Mouse (Mus musculus) forebrain, embryonic 14.5 days (tissue): Measurements from ENCODE around the gene Elob. TPM values are rescaled to one million over a fixed set of nuclear protein-coding genes. Genes with fewer than 3 reads are reported as not detected.

ENCODE experiments used
- ATAC-seq: fragments of 200-750 bp; cut with Nextera tagmentation; 2 replicates; pipeline ENCODE4 v1.8.0; 2017; ENCODE audit warnings: mild to moderate bottlenecking, moderate library complexity
- DNase-seq: peaks from one replicate; pipeline ENCODE4 v3.0.0-alpha.2; 2015; ENCODE audit warnings: low spot score
- H3K27ac ChIP-seq: fragments of 300-500 bp; sonication (generic); 2 replicates; pipeline ENCODE4 v1.5.1; 2014; ENCODE audit warnings: low read depth, mild to moderate bottlenecking, control low read depth, low read length, moderate library complexity
- H3K27me3 ChIP-seq: fragments of 300-500 bp; sonication (generic); replicated peaks from 2 replicates; pipeline ENCODE4 v1.6.1; 2014; ENCODE audit warnings: low read length, control low read depth, mixed read lengths; ENCODE audit not compliant: control insufficient read depth, insufficient read depth
- H3K36me3 ChIP-seq: fragments of 300-500 bp; sonication (generic); 2 replicates; pipeline ENCODE4 v1.6.1; 2014; ENCODE audit warnings: low read length, control low read depth; ENCODE audit not compliant: control insufficient read depth, insufficient read depth
- H3K4me1 ChIP-seq: fragments of 300-500 bp; sonication (generic); 2 replicates; pipeline ENCODE4 v1.6.1; 2014; ENCODE audit warnings: antibody characterized with exemption, low read length, control low read depth; ENCODE audit not compliant: control insufficient read depth, insufficient read depth
- H3K4me2 ChIP-seq: fragments of 300-500 bp; sonication (generic); 2 replicates; pipeline ENCODE4 v1.6.1; 2014; ENCODE audit warnings: mild to moderate bottlenecking, control low read depth, low read length
- H3K4me3 ChIP-seq: fragments of 300-500 bp; sonication (generic); 2 replicates; pipeline ENCODE4 v1.5.1; 2014; ENCODE audit warnings: low read depth, low read length, control low read depth
- H3K9ac ChIP-seq: fragments of 300-500 bp; sonication (generic); 2 replicates; pipeline ENCODE4 v1.6.1; 2014; ENCODE audit warnings: mild to moderate bottlenecking, low read length, control low read depth, moderate library complexity
- H3K9me3 ChIP-seq: fragments of 300-500 bp; sonication (generic); replicated peaks from 2 replicates; pipeline ENCODE4 v1.6.1; 2016; ENCODE audit warnings: low read length, control low read depth, mixed read lengths; ENCODE audit not compliant: control insufficient read depth
- WGBS: fragments of 180-500 bp; shearing (Covaris S2); extraction: QIAGEN DNeasy Blood & Tissue Kit; methylation state at CpG from one replicate; pipeline ENCODE4 v1.1.7; 2014; 5-methylcytosine and 5-hydroxymethylcytosine counted together
- polyA plus RNA-seq: library from polyadenylated mRNA; unstranded; fragments of >200 nt; fragmentation: Nextera tagmentation; extraction: Ambion mirVana; gene quantifications from 2 replicates; pipeline ENCODE4 v1.2.1, GENCODE M21; 2014

Elob gene
- polyA plus RNA-seq, 1 experiment from 2014 or later = 1,508 TPM

GRCm38 (mm10) chr17:23818579-23818978 lies 10.4 kb downstream of the Elob start:
- Histone ChIP-seq H3K4me2 (no peak overlapping the region), H3K27me3 (no peaks in the 10 kb centered on the region), H3K36me3 (peaks cover 99% of the 10 kb centered on the region), H3K9ac (no peak overlapping the region), H3K27ac (no peak overlapping the region), H3K4me3 (no peak overlapping the region), H3K9me3 (peaks cover 13% of the 10 kb centered on the region), H3K4me1 (no peaks in the 10 kb centered on the region)
- WGBS = 97% methylated on average over 8 of the region's 8 CpGs
- ATAC-seq (no peak), DNase-seq (no peak)

GRCm38 (mm10) chr17:23815641-23816040 lies 13.3 kb downstream of the Elob start:
- Histone ChIP-seq H3K9me3 (peaks cover 13% of the 10 kb centered on the region), H3K4me1 (no peaks in the 10 kb centered on the region), H3K27ac (no peak overlapping the region), H3K4me3 (no peak overlapping the region), H3K27me3 (no peaks in the 10 kb centered on the region), H3K36me3 (peaks cover 96% of the 10 kb centered on the region), H3K9ac (no peak overlapping the region), H3K4me2 (no peak overlapping the region)
- no peak for ATAC-seq
- 99% methylated on average over 16 of the region's 16 CpGs for WGBS
- DNase-seq = no peak

- no peak overlapping the region for H3K4me2 ChIP-seq
- no peak overlapping the region for H3K9ac ChIP-seq
- DNase-seq = no peak
- WGBS = 98% methylated on average over 3 of the region's 3 CpGs
- H3K27ac ChIP-seq = no peak overlapping the region
- peaks cover 16% of the 10 kb centered on the region for H3K4me1 ChIP-seq
- H3K36me3 ChIP-seq = peaks cover 57% of the 10 kb centered on the region
- no peaks in the 10 kb centered on the region for H3K27me3 ChIP-seq
- no peaks in the 10 kb centered on the region for H3K9me3 ChIP-seq
- ATAC-seq = no peak
- H3K4me3 ChIP-seq = no peak overlapping the region
Measured at GRCm38 (mm10) chr17:23807918-23808317, 21.0 kb downstream of the Elob start.

GRCm38 (mm10) chr17:23806867-23807266 lies 22.1 kb downstream of the Elob start:
- no peak for ATAC-seq
- H3K4me2 ChIP-seq = no peak overlapping the region
- H3K27me3 ChIP-seq = no peaks in the 10 kb centered on the region
- no peak overlapping the region for H3K27ac ChIP-seq
- 82% methylated on average over 25 of the region's 25 CpGs for WGBS
- H3K4me1 ChIP-seq = peaks cover 16% of the 10 kb centered on the region
- no peak for DNase-seq
- H3K4me3 ChIP-seq = no peak overlapping the region
- no peaks in the 10 kb centered on the region for H3K9me3 ChIP-seq
- H3K9ac ChIP-seq = no peak overlapping the region
- H3K36me3 ChIP-seq = peaks cover 46% of the 10 kb centered on the region

GRCm38 (mm10) chr17:23804426-23805085 lies 24.4 kb downstream of the Elob start:
- H3K9me3 ChIP-seq = no peaks in the 10 kb centered on the region
- no peaks in the 10 kb centered on the region for H3K27me3 ChIP-seq
- H3K9ac ChIP-seq = peak overlapping the region; percentile 93
- no peak overlapping the region for H3K27ac ChIP-seq
- 7% methylated on average over 8 of the region's 8 CpGs for WGBS
- peak overlapping the region; percentile 89 for H3K4me2 ChIP-seq
- peaks cover 16% of the 10 kb centered on the region for H3K4me1 ChIP-seq
- H3K36me3 ChIP-seq = peaks cover 24% of the 10 kb centered on the region
- no peak for ATAC-seq
- peak overlapping the region; percentile 99 for H3K4me3 ChIP-seq
- no peak for DNase-seq

- Histone ChIP-seq H3K9me3 (no peaks in the 10 kb centered on the region), H3K4me3 (peak overlapping the region; percentile 99), H3K9ac (peak overlapping the region; percentile 93), H3K4me1 (peaks cover 16% of the 10 kb centered on the region), H3K27me3 (no peaks in the 10 kb centered on the region), H3K36me3 (peaks cover 14% of the 10 kb centered on the region), H3K4me2 (peak overlapping the region; percentile 89), H3K27ac (peak overlapping the region; percentile 98)
- WGBS = under 1% methylated on average over 48 of the region's 83 CpGs
- DNase-seq = peak; percentile 90
- peak; percentile 65 for ATAC-seq
Measured at GRCm38 (mm10) chr17:23803366-23804041, 25.4 kb downstream of the Elob start.

- Histone ChIP-seq H3K4me1 (peaks cover 16% of the 10 kb centered on the region), H3K27ac (peak overlapping the region; percentile 98), H3K9ac (peak overlapping the region; percentile 93), H3K27me3 (no peaks in the 10 kb centered on the region), H3K36me3 (peaks cover 7% of the 10 kb centered on the region; the same call in 1 of the 2 replicates), H3K9me3 (no peaks in the 10 kb centered on the region), H3K4me3 (peak overlapping the region; percentile 99), H3K4me2 (peak overlapping the region; percentile 89)
- peak; percentile 99 for ATAC-seq
- peak; percentile 100 for DNase-seq
- 1% methylated on average over 60 of the region's 60 CpGs for whole genome bisulfite sequencing
Measured at GRCm38 (mm10) chr17:23802746-23803365, 26.1 kb downstream of the Elob start.

- Histone ChIP-seq H3K4me3 (no peak overlapping the region), H3K27ac (no peak overlapping the region), H3K9me3 (no peaks in the 10 kb centered on the region), H3K36me3 (no peaks in the 10 kb centered on the region), H3K4me1 (peaks cover 16% of the 10 kb centered on the region), H3K9ac (no peak overlapping the region), H3K4me2 (no peak overlapping the region), H3K27me3 (no peaks in the 10 kb centered on the region)
- DNase-seq (no peak), ATAC-seq (no peak)
- whole genome bisulfite sequencing = 95% methylated on average over 10 of the region's 10 CpGs
Measured at GRCm38 (mm10) chr17:23801627-23802026, 27.3 kb downstream of the Elob start.

GRCm38 (mm10) chr17:23797316-23797715 lies 31.6 kb downstream of the Elob start:
- H3K27ac ChIP-seq = no peak overlapping the region
- ATAC-seq (no peak), DNase-seq (no peak)
- no peak overlapping the region for H3K4me2 ChIP-seq
- H3K36me3 ChIP-seq = no peaks in the 10 kb centered on the region
- H3K9me3 ChIP-seq = no peaks in the 10 kb centered on the region
- H3K4me1 ChIP-seq = no peaks in the 10 kb centered on the region
- 77% methylated on average over 7 of the region's 7 CpGs for WGBS
- H3K27me3 ChIP-seq = no peaks in the 10 kb centered on the region
- no peak overlapping the region for H3K4me3 ChIP-seq
- H3K9ac ChIP-seq = no peak overlapping the region
